Comparison of ENCODE assay signal across 18 mouse cellular contexts in the genomic region with DNA sequence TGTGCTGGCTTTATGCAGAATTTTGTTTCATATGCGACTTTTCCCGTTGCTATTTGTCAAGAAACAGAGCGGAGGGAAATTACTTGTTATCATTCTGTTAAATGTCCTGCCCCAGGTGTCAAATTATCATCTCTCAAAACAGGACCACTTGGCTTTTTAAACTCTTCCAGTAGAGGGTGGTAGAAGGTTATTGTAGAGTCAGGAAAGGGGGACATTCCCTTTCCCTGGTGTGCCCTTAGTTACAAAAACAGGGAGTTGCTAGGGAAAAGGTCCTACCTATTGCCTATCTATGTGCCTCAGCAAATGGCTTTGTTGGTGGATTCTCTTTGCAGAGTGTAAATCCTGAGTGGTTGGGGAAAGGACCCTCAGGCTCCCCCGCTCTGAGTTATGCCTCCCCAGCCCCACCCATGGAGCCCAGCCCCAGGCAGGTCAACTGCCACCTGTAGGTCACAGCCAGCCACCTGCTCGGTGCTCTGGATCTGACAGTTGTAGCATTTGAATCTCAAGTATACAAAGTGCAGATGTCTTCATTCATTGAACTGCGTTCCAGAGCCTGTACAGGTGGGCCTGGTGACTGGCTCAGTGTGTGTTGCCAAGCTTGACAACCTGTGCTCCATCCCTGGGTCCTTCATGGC. TPM values are rescaled to one million over a fixed set of nuclear protein-coding genes. Genes with fewer than 3 reads are reported as not detected.
DNase-seq lines count a peak whose midpoint lies in the region; ATAC-seq and TF ChIP-seq lines count a peak whose summit lies in the region.
"Had no signal": no experiment of that assay in that cellular context is flagged by ENCODE, and none has a peak within 500 bp of the region (broad histone marks: within the 10 kb centered on the region; RNA-seq: fewer than 3 reads in every experiment).

No protein-coding gene starts in this region.

- ATAC-seq in midbrain, postnatal 0 days (ENCODE audit: low FRiP score), result no peak
- ATAC-seq in midbrain, embryonic 15.5 days (replicated peaks), result no peak
- no peak for ATAC-seq in forebrain, embryonic 16.5 days
- ATAC-seq: intestine, embryonic 16.5 days had no signal

- 58% methylated on average over 6 of the region's 6 CpGs for WGBS in heart, adult 2 months
- WGBS in midbrain, postnatal 0 days, result 76% methylated on average over 6 of the region's 6 CpGs
- 79% methylated on average over 6 of the region's 6 CpGs for WGBS in midbrain, embryonic 15.5 days
- 78% methylated on average over 6 of the region's 6 CpGs for WGBS in forebrain, embryonic 16.5 days

- no peak overlapping the region for H3K9ac ChIP-seq in heart, adult 2 months (ENCODE audit: low read depth, low read length)
- no peak overlapping the region for H3K9ac ChIP-seq in midbrain, postnatal 0 days (replicated peaks; ENCODE audit: low read length, poor library complexity, severe bottlenecking)
- no peak overlapping the region for H3K9ac ChIP-seq in midbrain, embryonic 15.5 days
- no peak overlapping the region for H3K9ac ChIP-seq in forebrain, embryonic 16.5 days (replicated peaks; ENCODE audit: low read depth, low read length)
- H3K9ac ChIP-seq: embryonic facial prominence, embryonic 12.5 days; limb, embryonic 13.5 days had no signal

- DNase-seq in heart, adult 2 months, result no peak
- DNase-seq in heart, adult 9 months (ENCODE audit: low spot score in 2 of 2), result no peak
- DNase-seq in midbrain, postnatal 0 days (ENCODE audit: low spot score), result no peak
- DNase-seq in forelimb bud, embryonic 11.5 days (ENCODE audit: low read depth, low spot score), result peak; percentile 9
- DNase-seq in thymus, postnatal 4 days, result peak; percentile 86
- DNase-seq in Muller cell, postnatal 12 days (ENCODE audit: inconsistent ontology term), result no peak
- DNase-seq: adrenal gland, postnatal 14 days; cerebellum, adult 11-12 months; heart, postnatal 10 days; lung, postnatal 36 days had no signal

- intact Hi-C loops in heart, adult 2 months (cut with DNase I), result loop anchor here (5.0 kb wide), 1 partner anchor 500 kb away; no protein-coding TSS in a partner anchor

- no peaks in the 10 kb centered on the region for H3K4me1 ChIP-seq in heart, adult 2 months (ENCODE audit: control insufficient read depth, insufficient read depth, low read length)
- no peaks in the 10 kb centered on the region for H3K4me1 ChIP-seq in midbrain, postnatal 0 days (ENCODE audit: insufficient read depth, low read length)
- H3K4me1 ChIP-seq in midbrain, embryonic 15.5 days, result no peaks in the 10 kb centered on the region
- H3K4me1 ChIP-seq in forebrain, embryonic 16.5 days (replicated peaks; ENCODE audit: control insufficient read depth, insufficient read depth, low read length), result no peaks in the 10 kb centered on the region
- H3K4me1 ChIP-seq: embryonic facial prominence, embryonic 12.5 days; limb, embryonic 13.5 days had no signal

- TF ChIP-seq EP300 in heart, adult 2 months (IDR thresholded peaks at IDR 0.05; ENCODE audit: insufficient read depth, low read depth, low read length), result no peak

- no peak overlapping the region for H3K4me3 ChIP-seq in heart, adult 2 months
- no peak overlapping the region for H3K4me3 ChIP-seq in midbrain, postnatal 0 days (ENCODE audit: low read depth, low read length)
- H3K4me3 ChIP-seq in midbrain, embryonic 15.5 days, result no peak overlapping the region
- no peak overlapping the region for H3K4me3 ChIP-seq in forebrain, embryonic 16.5 days (replicated peaks; ENCODE audit: low read length)
- H3K4me3 ChIP-seq: embryonic facial prominence, embryonic 12.5 days; limb, embryonic 13.5 days had no signal

- peak; percentile 55 for TF ChIP-seq CTCF in heart, adult 2 months (IDR thresholded peaks at IDR 0.05)
- peak; percentile 39; the same call in 1 of the 2 replicates for TF ChIP-seq CTCF in midbrain, postnatal 0 days (IDR thresholded peaks at IDR 0.05)

- H3K27ac ChIP-seq in heart, adult 2 months, result no peak overlapping the region
- H3K27ac ChIP-seq in midbrain, postnatal 0 days (ENCODE audit: low read depth, low read length), result no peak overlapping the region
- H3K27ac ChIP-seq in midbrain, embryonic 15.5 days, result no peak overlapping the region
- H3K27ac ChIP-seq in forebrain, embryonic 16.5 days (ENCODE audit: low read length), result no peak overlapping the region
- H3K27ac ChIP-seq: embryonic facial prominence, embryonic 12.5 days; limb, embryonic 13.5 days had no signal

- no peak overlapping the region for H3K4me2 ChIP-seq in midbrain, postnatal 0 days (ENCODE audit: low read depth, low read length, poor library complexity, severe bottlenecking)
- H3K4me2 ChIP-seq in midbrain, embryonic 15.5 days, result no peak overlapping the region
- H3K4me2 ChIP-seq in forebrain, embryonic 16.5 days (ENCODE audit: low read length), result no peak overlapping the region
- H3K4me2 ChIP-seq: embryonic facial prominence, embryonic 12.5 days; limb, embryonic 13.5 days had no signal

- no peaks in the 10 kb centered on the region for H3K9me3 ChIP-seq in midbrain, postnatal 0 days (ENCODE audit: low read length)
- H3K9me3 ChIP-seq in midbrain, embryonic 15.5 days, result no peaks in the 10 kb centered on the region
- no peaks in the 10 kb centered on the region for H3K9me3 ChIP-seq in forebrain, embryonic 16.5 days (ENCODE audit: control insufficient read depth, low read length)
- H3K9me3 ChIP-seq: embryonic facial prominence, embryonic 12.5 days; limb, embryonic 13.5 days had no signal

- no peaks in the 10 kb centered on the region for H3K36me3 ChIP-seq in heart, adult 2 months (ENCODE audit: control insufficient read depth, insufficient read depth, low read length)
- H3K36me3 ChIP-seq in midbrain, postnatal 0 days (ENCODE audit: insufficient read depth, low read length), result no peaks in the 10 kb centered on the region
- H3K36me3 ChIP-seq in midbrain, embryonic 15.5 days (replicated peaks), result no peaks in the 10 kb centered on the region
- no peaks in the 10 kb centered on the region for H3K36me3 ChIP-seq in forebrain, embryonic 16.5 days (ENCODE audit: control insufficient read depth, insufficient read depth)
- H3K36me3 ChIP-seq: embryonic facial prominence, embryonic 12.5 days; limb, embryonic 13.5 days had no signal

- no peaks in the 10 kb centered on the region for H3K27me3 ChIP-seq in heart, adult 2 months (ENCODE audit: control insufficient read depth, insufficient read depth, low read length)
- no peaks in the 10 kb centered on the region for H3K27me3 ChIP-seq in midbrain, postnatal 0 days (ENCODE audit: insufficient read depth, low read length)
- H3K27me3 ChIP-seq in midbrain, embryonic 15.5 days (replicated peaks), result no peaks in the 10 kb centered on the region
- H3K27me3 ChIP-seq in forebrain, embryonic 16.5 days (replicated peaks; ENCODE audit: control insufficient read depth, insufficient read depth, low read length), result no peaks in the 10 kb centered on the region
- H3K27me3 ChIP-seq: embryonic facial prominence, embryonic 12.5 days; limb, embryonic 13.5 days had no signal

- H3K79me2 ChIP-seq in heart, adult 2 months (replicated peaks; ENCODE audit: control insufficient read depth, insufficient read depth, low read length), result no peaks in the 10 kb centered on the region

- TF ChIP-seq POLR2A in heart, adult 2 months (IDR thresholded peaks at IDR 0.05; ENCODE audit: insufficient read depth, low read depth, low read length), result no peak

RNA-seq across cellular contexts. Expression of a gene that starts 19.8 kb away (rescaled TPM):
- 100 to 1,000 TPM; 325 to 352 TPM for total RNA-seq in heart, adult 2 months (2021)
- polyA plus RNA-seq in heart, adult 2 months (2012; rRNA removed), result 192 and 372 TPM in 2 replicates
- total RNA-seq in midbrain, postnatal 0 days (2014; rRNA removed), result 1.3 and 1.9 TPM in 2 replicates
- polyA plus RNA-seq in midbrain, postnatal 0 days (2015; fragmentation: Nextera tagmentation; extraction: Ambion mirVana), result 0.30 and 0.36 TPM in 2 replicates
- 0.15 and 0.74 TPM in 2 replicates for polyA plus RNA-seq in midbrain, embryonic 15.5 days (2015; fragmentation: Nextera tagmentation; extraction: Ambion mirVana)
- 0.07 and 0.25 TPM in 2 replicates for polyA plus RNA-seq in forebrain, embryonic 16.5 days (2015; fragmentation: Nextera tagmentation; extraction: Ambion mirVana)
- total RNA-seq: monocyte, adult 5-6 weeks had no signal

RNA-seq across cellular contexts. Expression of a gene that starts 20.4 kb away (rescaled TPM):
- under 1 TPM in 1 of 2 experiments, not detected in 1; 0.31 TPM for total RNA-seq in heart, adult 2 months (2021)
- polyA plus RNA-seq in heart, adult 2 months (2012; rRNA removed), result 0.51 and 1.2 TPM in 2 replicates
- not detected in 2 replicates for total RNA-seq in midbrain, postnatal 0 days (2014; rRNA removed)
- polyA plus RNA-seq in midbrain, postnatal 0 days (2015; fragmentation: Nextera tagmentation; extraction: Ambion mirVana), result not detected in 2 replicates
- polyA plus RNA-seq in midbrain, embryonic 15.5 days (2015; fragmentation: Nextera tagmentation; extraction: Ambion mirVana), result not detected in 2 replicates
- not detected in 2 replicates for polyA plus RNA-seq in forebrain, embryonic 16.5 days (2015; fragmentation: Nextera tagmentation; extraction: Ambion mirVana)
- total RNA-seq: layer of hippocampus, postnatal 10 days had no signal
- polyA plus RNA-seq: frontal cortex, adult 2 months; intestine, embryonic 16.5 days; limb, embryonic 13.5 days had no signal

RNA-seq across cellular contexts. Expression of a gene that starts 30.7 kb away (rescaled TPM):
- 10 to 100 TPM; 56.1 to 63.5 TPM for total RNA-seq in heart, adult 2 months (2021)
- 10.2 and 16.3 TPM in 2 replicates for polyA plus RNA-seq in heart, adult 2 months (2012; rRNA removed)
- 11.9 and 13.9 TPM in 2 replicates for total RNA-seq in midbrain, postnatal 0 days (2014; rRNA removed)
- polyA plus RNA-seq in midbrain, postnatal 0 days (2015; fragmentation: Nextera tagmentation; extraction: Ambion mirVana), result 15.0 and 15.6 TPM in 2 replicates
- polyA plus RNA-seq in midbrain, embryonic 15.5 days (2015; fragmentation: Nextera tagmentation; extraction: Ambion mirVana), result 16.9 and 17.2 TPM in 2 replicates
- 18.5 and 19.0 TPM in 2 replicates for polyA plus RNA-seq in forebrain, embryonic 16.5 days (2015; fragmentation: Nextera tagmentation; extraction: Ambion mirVana)

Comparison
In these comparisons a context has a peak if more than half of its experiments do, and no peak if none do; other contexts are left out.
1. DNase-seq: peak in forelimb bud, embryonic 11.5 days (single experiment) and thymus, postnatal 4 days (single experiment); none in heart, adult 2 months (0 of 2), heart, adult 9 months (0 of 2), midbrain, postnatal 0 days (single experiment) and Muller cell, postnatal 12 days (single experiment).
2. RNA of a gene that starts 19.8 kb away (polyA plus RNA-seq): 192 to 372 TPM in heart, adult 2 months; 0.30 to 0.36 TPM in midbrain, postnatal 0 days, 0.07 to 0.25 TPM in forebrain, embryonic 16.5 days and 0.15 to 0.74 TPM in midbrain, embryonic 15.5 days; every median in the first group is over 100 times any median in the second.